Mouse (Mus musculus): ENCODE results near the gene Adgrg5. TPM values are rescaled to one million over a fixed set of nuclear protein-coding genes. Genes with fewer than 3 reads are reported as not detected.
A peak's percentile ranks its signal among the peaks of the same experiment; 100 is the strongest.

Adgrg5 gene
- total RNA-seq, 2 experiments from 2014 or later: not detected

DNA sequence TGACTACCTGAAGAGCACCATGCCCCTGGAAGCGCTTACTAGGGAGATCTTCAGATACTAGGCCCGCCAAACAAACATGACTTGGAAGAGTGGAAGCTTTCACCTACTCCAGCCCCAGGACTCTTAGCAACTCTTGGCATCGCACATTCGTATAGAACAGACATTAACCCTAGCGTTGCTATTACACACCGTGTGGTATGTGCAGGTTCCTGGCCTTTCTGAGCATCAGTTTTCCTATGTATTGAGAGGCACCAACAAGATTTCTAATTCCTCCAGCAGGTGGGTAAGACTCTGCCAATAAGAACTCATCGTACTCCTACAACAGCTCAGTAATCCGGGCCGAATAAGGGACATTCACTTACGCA lies 6.6 kb upstream of the Adgrg5 start:
- no peak for DNase-seq (ENCODE audit: low spot score in 2 of 2)

DNA sequence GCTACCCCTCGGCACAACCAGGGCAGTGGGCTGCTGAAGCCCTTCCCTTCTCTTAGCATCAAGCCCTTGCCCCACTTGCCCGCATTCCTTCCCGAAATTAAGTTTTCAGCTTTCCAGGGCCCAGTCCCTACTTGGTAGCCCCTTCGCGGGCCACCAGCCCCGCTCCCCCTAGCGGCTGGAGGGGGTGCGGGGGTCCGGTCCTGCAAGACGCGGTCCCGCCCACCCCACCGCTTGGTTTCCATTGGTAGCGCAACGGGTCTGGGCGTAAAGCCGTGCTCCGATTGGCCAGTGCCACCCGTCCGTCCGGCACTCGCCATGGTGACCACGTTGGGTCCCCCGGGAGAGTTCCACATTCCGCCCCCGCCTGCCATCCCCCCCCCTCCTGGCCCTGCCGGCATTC lies 6.1 kb upstream of the Adgrg5 start:
- DNase-seq (ENCODE audit: low spot score in 2 of 2): peak; percentile 82 to 86

DNA sequence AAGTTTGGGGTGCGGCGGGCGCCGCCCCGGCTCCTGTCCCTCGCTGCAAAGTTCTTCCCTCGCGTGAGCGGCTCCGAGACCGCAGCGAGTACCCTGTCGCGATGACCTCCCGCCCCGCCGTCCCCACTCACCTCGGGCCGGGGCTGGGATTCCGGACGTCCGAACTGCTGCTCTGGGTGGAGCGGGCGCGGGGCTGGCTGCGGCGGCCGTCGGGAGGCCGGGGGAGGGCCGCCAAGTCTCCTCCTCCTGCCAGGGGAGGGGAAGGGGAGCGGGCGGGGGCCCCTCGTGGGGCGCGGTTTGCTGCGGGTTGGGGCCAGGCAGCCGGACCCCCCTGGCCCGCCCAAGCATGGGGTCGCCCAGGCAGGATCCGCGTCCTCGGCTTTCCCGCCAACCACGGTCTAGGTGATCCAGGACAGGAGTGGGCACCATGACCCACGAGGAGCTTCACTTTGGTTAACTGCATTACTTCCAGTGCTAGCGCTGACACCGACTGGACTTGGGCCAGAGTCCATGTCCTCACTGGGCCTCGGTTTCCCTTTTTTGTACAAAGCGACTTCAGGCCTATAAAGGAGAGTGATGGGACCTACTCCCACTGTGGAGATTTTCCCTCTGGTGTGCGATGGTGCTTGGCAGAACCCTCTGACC lies 5.5 kb upstream of the Adgrg5 start, which contains the start of gene Ccdc102a:
Gene Ccdc102a (minus strand): TSS at position 248 of the 645 bp plus-strand sequence.
- no peak for DNase-seq (ENCODE audit: low spot score in 2 of 2)

DNA sequence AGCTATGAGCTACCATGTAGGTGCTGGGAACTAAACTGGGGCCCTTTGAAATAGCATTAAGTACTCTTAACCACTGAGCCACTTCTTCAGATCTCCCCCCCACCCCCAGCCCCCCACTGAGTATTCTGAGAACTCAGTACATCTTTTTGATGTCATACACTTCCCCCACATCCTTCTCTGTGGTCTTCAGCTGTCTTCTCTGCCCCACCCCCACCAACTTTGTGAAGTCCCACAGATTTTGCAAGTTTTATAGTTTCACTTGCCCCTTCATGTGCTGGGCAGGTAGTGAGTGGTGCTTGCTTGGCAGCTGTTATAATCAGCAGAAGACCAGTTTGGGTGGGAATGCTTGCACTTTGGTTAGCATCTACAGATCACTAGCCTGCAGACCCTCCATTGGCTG lies 4.2 kb upstream of the Adgrg5 start:
- no peak for DNase-seq (ENCODE audit: low spot score in 2 of 2)

DNA sequence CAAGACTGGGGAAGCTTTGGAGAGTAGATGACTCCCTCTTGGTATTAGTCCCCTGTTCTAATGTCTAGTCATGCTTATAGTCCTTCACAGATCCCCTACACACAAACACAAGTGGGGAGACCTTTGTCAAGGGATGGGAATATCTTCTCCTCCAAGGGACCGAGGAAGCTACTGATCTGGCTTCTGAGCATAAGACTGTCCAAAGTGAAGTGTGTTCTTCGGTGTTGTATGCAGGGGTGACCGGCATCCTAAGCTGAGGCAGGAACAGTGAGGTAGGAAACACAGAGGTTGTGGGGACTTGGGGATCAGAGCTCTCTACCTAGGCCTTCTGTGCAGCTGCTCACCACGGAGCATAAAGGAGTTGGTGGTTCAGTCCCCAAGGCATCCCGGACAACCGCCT lies 1.3 kb upstream of the Adgrg5 start:
- DNase-seq (ENCODE audit: low spot score in 2 of 2): no peak

DNA sequence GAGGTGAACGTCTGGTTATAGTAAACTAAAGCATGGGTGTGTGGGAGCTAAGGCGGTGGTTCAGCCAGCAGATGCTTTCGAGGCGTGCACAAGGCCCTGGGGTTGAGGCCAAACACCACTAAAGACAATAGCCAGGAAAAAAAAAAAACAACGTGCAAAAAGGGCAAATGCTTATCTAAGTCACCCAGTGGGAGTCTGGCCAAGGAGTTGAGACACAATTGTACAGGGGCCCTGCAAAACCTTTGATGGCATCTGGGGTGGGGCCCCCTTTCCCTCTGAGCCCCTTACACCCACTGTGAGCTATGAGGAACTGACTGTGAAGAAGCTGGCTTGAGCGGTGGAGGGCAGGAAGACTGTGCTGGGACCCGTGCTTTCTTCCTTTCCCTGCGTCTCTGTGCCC lies 892 bp upstream of the Adgrg5 start:
- no peak for DNase-seq (ENCODE audit: low spot score in 2 of 2)

DNA sequence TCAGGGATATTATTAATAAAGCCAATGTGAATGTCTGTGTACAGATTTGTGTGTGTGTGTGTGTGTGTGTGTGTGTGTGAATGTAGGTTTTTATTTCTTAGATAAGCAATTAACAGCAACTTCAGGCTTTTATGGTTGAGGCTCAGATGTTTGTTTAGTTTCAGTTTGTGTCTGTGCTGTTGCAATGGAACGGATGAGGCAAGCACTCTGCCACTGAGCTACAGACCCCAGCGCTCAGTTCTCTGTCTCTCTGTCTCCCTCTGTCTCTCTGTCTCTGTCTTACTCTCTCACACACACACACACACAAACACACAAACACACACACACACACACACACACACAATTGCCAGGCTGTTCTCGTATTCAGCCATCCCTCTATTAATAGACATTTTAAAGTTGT lies 4.7 kb downstream of the Adgrg5 start:
- DNase-seq (ENCODE audit: low spot score in 2 of 2): no peak

DNA sequence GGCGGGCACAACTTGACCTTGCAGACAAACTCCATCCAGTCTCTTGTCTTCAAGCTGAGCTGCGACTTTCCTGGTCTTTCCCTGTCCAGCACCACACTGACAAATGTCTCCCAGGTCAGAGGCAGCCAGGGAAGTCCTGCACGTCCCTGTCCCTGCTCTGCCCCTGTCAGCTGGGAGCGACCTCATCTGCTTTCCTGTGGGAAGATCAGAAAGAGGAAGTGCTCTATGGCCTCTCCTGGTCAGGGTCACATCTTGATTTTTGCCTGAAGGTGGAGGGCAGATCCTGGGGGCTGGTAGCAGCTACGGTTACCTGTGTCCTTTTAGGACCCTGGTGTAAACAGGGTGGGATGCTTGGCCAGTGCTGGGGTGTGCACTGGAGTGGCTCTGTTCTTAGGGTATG lies 10.4 kb downstream of the Adgrg5 start:
- no peak for DNase-seq (ENCODE audit: low spot score in 2 of 2)

DNA sequence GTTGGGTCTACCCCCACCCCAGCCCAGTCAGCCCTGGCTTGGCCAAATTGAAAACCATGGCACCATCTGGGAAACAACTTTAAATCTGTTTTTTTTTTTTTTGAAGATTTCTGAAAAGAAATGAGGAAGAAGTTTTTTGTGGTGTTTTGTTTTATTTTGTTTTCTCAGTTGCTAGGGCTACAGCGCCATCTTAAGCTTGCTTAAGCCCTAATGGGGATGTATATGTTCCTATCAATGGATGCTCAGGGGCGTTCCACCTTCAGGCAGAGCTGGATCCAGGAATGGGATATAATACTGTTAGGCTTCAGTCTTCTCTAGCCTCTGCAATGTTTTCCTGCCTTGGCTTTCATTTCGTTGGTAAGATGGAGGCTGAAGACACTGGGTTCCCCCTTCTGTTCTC lies 11.7 kb downstream of the Adgrg5 start:
- DNase-seq (ENCODE audit: low spot score in 2 of 2): no peak

DNA sequence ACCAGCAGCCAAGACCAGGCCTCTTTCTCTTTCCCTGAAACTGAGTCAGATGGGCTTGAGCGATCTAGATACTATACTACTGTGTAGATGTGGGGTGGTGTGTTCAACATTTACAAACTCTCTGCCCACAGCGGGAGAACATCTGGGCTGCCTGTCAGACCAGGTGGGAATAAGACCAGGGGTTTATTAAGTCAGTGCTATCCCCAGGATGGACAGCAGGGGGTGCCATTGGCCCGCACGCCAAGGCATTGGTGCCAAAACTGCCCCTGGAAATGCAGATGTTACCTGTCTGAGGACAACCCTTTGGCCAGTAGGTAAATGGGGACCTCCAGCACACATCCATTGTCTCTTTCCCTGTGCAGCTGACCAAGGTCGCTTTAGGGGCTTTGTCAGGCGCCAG lies 19.1 kb downstream of the Adgrg5 start:
- peak; percentile 40 to 50 for DNase-seq (ENCODE audit: low spot score in 2 of 2)

DNA sequence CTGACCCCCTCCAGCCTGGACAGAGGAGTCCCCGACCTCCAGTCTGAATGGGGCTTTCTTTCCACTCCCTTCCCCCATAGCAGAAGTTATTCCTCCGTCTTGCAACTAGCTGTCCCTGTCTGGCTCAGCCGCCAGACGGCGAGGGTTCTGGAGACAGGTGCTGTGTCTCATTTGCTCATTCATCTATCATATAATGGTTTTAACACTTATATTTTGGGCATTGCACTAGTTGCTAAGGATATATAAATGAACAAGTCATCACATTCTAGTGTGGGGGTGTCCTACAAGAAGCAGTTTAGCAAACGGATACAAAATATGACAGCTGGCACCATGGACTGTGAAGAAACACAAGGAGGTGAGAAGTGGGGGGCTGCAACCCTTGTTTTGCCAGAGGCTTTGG lies 21.7 kb downstream of the Adgrg5 start:
- peak in 1 of 2 experiments; percentile 39 for DNase-seq (ENCODE audit: low spot score in 2 of 2)

DNA sequence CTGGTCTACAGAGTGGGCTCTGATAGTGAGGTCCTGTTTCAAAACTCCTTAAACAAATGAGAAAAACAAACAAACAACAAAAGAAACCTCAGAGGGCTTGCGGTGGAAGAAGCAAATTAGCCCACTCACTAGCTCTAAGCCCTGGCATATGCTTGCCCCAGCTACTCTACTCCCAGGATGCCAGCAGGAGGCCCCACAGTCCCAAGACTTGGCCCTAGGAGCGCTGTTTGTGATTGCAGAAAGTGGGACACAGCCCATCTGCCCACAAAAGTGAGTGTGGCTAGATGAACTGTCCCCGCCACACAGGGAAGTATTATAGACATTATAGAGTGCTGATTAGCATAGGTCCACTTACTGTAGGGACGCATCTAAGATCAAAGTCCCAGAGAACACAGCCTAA lies 24.9 kb downstream of the Adgrg5 start:
- no peak for DNase-seq (ENCODE audit: low spot score in 2 of 2)

DNA sequence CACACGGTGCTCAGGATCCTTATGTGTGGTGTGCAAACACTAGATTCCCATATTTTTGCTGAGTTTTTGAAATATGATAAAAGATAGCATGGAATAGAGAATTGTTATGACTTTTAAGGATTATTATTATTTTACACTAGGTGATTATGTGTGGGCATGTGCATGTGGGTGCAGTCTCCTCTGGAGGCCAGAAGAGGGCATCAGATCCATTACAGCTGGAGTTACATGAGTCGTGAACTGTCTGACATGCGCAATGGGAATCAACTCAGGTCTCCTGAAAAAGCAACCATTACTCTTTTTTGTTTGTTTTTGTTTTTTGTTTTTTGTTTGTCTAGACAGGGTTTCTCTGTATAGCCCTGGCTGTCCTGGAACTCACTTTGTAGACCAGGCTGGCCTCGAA lies 25.5 kb downstream of the Adgrg5 start:
- no peak for DNase-seq (ENCODE audit: low spot score in 2 of 2)

DNA sequence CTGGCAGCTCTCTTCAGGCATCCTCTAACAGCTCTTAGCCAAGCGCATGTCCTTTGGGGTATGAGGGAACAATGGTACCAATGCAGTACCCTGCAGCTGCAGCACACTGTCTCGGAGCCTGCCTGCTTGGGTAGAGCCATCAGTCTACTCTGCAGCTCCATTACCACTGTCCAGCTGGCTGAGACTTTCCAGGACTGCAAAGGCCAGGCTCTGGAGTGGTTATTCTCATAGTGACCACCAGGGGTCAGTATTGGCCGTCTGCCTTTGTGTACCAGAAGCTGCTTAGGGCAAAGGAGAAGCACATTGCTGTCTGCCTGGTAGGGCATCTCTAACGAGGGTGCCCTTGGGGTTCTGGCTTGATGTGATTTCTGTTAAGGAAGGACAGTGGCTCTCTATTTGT lies 26.6 kb downstream of the Adgrg5 start:
- peak; percentile 85 to 87 for DNase-seq (ENCODE audit: low spot score in 2 of 2)

DNA sequence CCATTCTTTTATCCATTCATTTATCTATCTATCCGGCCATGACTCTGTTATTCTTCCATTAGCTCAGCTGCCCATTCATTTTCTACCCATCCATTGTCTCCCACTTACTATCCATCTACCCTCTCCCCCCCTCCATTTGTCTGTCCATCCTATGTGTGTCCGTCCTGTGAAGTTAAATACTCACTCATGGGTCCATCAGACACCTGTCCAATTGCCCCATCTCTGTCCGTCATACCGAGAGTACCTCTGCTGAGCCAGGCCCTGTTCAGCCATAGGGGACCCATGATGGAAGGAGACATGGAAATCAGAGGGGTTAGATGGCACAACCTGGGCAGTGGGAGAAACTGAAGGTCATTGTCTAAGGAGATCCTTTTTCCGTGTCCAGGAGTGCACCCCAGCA lies 27.0 kb downstream of the Adgrg5 start:
- DNase-seq (ENCODE audit: low spot score in 2 of 2): no peak

DNA sequence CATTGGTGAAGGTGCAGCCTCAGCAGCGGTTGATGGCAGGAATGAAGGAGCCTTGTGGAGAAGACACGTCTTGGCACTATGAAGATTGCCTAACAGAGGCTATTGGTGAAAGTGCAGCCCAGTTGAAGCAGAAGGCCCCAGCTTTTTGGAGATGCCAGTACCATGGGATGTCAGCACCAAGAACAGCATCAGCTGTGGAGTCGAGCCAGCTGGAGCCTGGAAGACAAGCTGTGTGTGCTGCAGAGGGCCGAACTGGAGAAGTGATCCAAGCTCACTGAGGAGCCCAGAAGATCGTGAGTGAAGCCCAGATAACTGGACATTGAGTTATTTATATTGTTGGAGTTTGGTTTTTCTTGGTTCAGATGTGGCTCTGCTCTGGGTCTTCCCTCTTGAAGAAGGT lies 28.6 kb downstream of the Adgrg5 start:
- no peak for DNase-seq (ENCODE audit: low spot score in 2 of 2)

DNA sequence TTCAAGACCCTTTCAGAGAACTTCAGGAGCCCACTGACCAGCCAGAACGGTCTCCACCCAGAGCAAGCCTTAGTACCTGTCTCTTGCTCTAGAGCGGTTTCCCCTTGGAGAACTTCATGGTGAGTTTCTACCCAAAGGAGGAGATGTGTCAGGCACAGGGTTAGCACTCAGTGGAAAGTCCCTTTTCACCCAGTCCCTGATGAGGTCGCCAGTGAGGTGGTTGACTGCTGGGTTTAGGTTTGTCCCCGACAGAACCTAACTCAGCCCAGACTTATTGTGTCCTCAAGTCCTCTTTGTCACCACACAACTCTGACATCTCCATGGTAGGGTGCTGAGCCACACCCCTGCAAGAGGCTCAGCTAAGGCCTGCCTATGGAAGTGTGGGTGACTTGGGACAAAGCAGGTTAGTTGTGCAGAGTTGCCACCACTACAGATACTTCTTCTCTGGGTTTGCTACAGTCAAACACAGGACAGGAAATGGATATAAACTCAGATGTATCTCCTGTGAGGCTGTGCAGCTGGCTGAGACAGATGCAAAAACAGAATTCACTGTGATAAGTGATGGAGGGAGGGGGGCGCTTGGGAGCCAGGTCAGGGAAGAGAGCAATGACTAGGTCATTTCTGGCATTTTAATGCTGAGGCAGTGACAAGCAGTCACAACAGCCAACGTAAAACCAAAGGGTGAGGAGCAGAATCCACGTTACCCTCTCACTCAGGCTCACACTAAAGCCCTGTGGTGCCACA lies 30.3 kb downstream of the Adgrg5 start:
- DNase-seq (ENCODE audit: low spot score in 2 of 2): no peak

DNA sequence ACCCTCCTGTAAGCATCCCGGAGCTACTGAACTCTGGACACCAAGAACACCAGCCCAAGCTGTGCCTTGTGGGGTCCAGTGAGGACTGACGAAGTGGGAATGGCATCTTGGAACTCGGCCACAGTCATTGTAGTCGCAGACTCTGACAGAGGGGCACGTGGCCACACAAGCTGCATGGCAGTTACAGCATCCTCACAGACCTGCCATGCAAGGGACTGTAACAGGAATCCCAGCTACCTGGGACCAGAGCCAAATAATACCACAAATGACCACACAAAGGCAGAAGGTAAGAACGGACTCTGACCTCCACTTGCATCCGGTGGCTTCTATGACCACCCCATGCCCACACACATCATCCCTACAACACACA lies 30.9 kb downstream of the Adgrg5 start:
- DNase-seq (ENCODE audit: low spot score in 2 of 2): no peak

DNA sequence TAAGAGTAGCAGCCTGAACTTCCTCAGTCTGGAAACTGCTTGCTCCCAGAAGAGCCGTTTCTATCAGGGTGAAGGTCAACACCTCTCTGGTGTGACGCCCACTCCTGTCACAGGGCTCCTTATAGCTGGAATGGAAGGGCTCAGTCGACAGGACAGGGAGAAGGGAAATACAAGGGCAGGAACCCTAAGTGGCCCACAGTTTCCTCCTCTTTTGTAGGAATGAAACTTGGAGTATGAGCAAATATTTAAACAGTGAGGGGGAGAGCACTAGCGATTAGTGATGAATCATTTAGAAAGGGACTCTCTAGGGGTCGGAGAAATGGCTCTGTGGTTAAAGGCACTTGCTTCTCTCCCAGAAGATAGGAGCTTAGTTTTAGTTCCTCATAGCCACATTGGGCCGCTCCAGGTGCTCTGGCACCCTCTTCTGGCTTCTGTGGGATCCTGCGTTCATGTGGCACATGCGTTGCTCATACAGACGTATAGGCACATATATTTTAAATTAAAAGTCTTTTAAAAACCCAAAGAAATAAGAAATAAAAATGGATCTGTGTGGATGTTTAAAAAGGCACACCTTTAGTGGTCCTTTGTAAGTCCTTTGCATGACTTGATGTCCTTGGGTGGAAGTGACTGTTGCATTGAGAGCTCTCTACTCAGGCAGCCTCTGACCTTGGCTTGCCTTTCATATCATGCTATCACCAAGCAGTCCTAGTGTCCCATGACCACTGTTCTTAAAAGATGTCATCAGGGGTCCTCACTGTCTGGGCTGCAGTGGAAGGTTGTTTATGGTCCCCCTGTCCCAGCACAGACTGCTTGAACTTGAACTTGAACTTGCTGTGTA lies 31.6 kb downstream of the Adgrg5 start:
- DNase-seq (ENCODE audit: low spot score in 2 of 2): peak in 1 of 2 experiments; percentile 25

DNA sequence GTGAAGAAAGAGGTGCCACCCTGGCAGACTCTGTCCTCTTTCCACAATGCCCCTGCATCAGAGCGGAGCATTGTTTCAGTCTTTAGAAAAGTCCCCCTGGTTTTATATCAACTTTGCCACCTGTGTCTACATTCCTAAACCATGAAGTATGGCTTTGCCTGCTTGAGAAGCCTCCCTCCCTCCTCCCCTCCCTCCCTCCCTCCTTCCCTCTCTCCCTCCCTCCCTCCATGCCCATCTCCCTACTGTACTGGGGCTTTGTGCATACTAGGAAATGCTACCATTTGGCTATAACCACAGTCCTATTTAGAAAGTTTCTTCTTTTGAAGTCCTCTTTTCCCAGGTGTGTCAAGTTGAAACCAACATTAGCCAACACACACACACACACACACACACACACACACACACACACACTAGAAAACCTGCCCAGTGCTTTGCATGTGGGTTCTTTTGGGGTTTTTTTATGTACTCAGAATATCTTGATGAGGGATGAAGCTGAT lies 32.6 kb downstream of the Adgrg5 start:
- no peak for DNase-seq (ENCODE audit: low spot score in 2 of 2)

DNA sequence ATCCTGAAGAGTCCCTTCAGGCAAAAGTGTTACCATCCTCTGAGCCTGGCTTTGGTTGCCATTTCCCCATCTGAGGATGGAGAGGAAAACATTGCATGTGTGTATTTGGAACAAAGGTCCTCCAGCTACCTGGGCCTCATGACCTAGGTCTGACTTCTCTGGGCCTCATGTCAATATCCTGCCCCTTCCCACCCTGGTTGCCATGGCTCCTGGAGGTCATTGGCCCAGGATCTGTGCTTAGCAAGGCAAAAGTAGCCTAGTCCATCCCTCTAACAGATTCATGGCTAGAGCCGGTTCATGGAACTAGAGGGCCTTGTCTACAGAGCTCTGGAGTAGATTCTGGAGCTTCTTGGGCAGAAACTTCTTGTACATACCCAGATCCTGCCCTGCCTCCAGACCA lies 38.7 kb downstream of the Adgrg5 start:
- DNase-seq (ENCODE audit: low spot score in 2 of 2): no peak

DNA sequence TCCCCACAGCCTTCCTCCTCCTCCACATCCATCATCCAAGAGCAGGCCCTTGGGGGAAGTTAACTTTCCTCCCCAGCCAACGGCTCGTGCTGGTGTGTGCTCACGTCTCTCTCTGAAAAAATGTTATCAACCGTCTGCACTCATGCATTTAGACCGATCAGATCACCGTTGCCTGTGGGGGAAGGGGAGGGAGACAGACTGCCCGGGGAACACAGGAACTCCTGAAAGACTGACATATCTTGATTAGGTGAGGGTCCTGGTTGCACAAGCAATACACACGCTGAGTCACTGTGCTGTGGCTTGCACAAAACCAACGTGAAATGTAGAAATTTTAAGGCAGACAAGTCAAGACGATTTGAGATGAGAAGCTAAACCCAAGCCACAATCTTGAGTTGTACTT lies 41.3 kb downstream of the Adgrg5 start:
- DNase-seq (ENCODE audit: low spot score in 2 of 2): no peak

All from layer of hippocampus, postnatal 14 days (tissue).